Mouse (Mus musculus): ENCODE data around the gene Asphd2.

Asphd2 gene

GRCm38 (mm10) chr5:112391002-112391401 is 3.7 kb downstream of the Asphd2 start:
- no peak for ATAC-seq (ENCODE audit: low TSS enrichment)

DNA sequence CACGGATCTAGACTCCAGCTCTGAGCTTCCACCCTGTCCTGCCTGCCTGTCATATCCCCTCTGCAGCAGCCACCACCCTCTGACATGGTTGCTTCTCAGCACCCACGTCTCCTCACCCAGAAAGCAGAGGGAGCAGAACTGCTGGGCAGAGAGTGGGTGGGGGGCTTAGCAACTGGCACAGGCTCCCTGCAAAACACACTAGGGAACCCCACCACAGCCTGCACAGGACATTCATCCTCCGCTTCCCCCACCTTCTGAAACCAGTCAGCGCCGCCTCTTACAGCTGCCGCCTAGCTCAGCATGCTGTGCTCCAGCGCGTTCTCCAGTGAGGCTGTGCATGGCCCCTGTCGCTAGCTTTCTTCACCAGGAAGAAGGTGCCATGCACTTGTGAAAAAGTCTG is 5.3 kb downstream of the Asphd2 start:
- peak; percentile 39; the same call in 1 of the 2 replicates for ATAC-seq (ENCODE audit: low TSS enrichment)

- no peak for ATAC-seq (ENCODE audit: low TSS enrichment)
Observed at GRCm38 (mm10) chr5:112385973-112386372, 8.7 kb downstream of the Asphd2 start.

GRCm38 (mm10) chr5:112384805-112385472 is 9.7 kb downstream of the Asphd2 start:
- no peak for ATAC-seq (ENCODE audit: low TSS enrichment)

DNA sequence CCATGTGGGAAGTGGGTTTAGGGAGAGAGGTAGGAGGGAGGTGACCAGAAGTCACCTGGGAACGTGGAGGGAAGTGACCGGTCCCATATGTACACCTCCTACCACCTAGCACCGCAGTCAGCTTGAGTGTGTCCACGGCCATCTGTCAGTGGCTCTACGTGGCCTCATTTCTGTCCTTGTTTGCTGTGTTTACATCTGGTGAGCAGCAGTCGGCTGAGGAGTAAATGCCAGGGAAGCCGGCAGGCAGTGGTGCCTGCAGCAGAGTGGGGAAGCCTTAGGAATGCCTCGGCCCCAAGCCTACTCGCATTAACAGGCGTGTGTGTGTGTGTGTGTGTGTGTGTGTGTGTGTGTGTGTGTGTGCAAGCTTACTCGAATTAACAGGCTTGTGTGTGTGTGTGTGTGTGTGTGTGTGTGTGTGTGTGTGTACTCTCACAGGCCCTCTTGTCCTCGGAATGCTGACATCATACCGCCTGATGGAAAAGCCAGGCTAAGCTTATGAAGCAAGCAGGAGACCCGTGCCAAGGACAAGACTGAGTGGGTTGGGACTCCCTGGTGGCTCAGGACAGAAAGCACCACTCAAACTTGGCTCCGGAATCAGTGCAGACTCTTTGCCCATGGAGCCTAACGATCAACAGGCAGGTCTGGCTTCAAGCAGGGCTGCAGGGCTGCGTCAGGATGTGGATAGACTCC is 11.9 kb downstream of the Asphd2 start:
- peak; percentile 51 for ATAC-seq (ENCODE audit: low TSS enrichment)

DNA sequence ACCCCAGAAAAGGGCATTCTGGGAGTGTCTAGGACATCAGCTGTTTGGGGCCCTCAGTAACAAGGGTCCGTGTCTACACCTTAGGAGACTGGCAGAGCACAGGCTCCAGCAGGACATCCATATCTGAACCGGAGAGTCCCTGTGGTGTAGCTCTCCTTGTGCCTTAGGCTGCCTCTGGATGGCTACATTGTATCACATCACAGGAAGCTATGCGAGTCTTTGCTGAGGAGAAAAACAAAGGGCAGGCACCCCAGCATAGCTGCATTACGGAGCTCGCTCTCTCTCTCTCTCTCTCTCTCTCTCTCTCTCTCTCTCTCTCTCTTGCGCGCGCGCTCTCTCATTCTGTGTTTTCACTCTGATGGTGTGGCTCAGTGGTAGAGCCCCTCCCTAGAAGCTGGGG is 12.6 kb downstream of the Asphd2 start:
- ATAC-seq (ENCODE audit: low TSS enrichment): no peak

- no peak for ATAC-seq (ENCODE audit: low TSS enrichment)
Observed at GRCm38 (mm10) chr5:112381154-112381553, 13.5 kb downstream of the Asphd2 start.

- ATAC-seq (ENCODE audit: low TSS enrichment): no peak
Observed at GRCm38 (mm10) chr5:112378716-112379115, 15.9 kb downstream of the Asphd2 start.

DNA sequence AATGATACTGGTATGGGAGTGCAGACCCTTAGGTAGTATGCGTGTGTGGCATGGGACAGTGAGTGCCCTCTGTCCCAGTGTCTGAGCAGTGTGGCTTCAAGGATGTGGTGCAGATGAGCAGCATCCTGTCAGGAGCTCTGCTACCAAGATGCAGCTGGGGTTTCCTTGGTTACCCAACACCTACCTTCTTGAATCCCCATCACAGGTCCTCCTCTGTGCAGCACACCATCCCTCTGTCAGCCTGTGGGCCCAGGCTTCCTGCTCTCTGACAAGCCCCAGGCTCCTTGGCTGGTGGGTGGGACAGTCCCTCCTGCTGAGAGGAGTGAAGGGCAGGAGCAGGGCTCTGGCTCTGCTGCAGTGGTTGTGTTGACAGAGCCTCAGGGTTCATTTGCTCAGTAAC is 17.3 kb downstream of the Asphd2 start:
- peak; percentile 39 for ATAC-seq (ENCODE audit: low TSS enrichment)

- ATAC-seq (ENCODE audit: low TSS enrichment): no peak
Observed at GRCm38 (mm10) chr5:112376111-112376510, 18.6 kb downstream of the Asphd2 start.

DNA sequence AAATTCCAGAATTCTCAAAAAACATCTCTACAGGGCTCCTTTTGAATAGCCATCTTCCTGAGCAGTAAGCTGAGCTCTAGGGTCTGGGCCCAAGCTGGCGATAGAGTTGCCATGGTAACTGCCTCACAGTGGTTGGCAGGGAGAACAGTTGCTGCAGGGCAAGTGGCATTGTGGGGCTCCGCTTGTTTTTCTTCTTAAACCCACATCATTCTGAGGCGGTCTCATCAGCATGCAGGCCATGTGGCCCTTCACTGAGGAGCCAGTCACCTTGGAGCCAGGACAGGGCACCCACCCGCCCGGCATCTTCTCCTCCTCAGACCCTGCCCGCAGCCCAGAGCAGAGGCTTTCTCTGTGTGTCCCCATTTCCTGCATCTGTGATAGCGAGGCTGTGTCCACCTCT is 22.7 kb downstream of the Asphd2 start:
- peak; percentile 78 for ATAC-seq (ENCODE audit: low TSS enrichment)

DNA sequence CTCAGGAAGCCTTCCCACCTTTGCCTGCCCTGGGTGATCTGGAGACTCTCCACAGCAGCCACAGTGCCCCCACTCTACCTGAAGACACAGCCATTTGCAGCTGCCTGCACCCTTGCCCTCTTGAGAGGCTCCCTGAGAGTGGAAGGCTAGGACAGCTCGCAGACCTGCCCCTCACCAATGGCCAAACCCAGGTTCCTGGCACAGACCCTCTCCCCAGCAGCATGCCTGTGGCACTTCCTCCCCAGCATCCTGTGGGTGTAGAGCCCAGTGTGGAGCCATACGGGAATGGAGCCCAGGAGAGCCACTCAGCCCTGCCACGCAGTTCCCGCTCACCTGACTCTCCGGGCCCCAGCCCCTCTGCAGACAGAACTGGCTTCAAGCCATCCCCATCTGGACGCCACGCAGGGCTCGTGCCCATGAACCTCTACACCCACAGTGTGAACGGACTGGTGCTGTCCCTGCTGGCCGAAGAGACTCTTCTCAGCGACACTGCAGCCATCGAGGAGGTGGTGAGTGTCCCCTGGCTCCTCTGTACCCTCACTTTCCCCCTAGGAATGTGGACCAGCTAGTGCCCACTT is 24.3 kb downstream of the Asphd2 start:
- no peak for ATAC-seq (ENCODE audit: low TSS enrichment)

GRCm38 (mm10) chr5:112369326-112369725 is 25.3 kb downstream of the Asphd2 start:
- no peak for ATAC-seq (ENCODE audit: low TSS enrichment)

DNA sequence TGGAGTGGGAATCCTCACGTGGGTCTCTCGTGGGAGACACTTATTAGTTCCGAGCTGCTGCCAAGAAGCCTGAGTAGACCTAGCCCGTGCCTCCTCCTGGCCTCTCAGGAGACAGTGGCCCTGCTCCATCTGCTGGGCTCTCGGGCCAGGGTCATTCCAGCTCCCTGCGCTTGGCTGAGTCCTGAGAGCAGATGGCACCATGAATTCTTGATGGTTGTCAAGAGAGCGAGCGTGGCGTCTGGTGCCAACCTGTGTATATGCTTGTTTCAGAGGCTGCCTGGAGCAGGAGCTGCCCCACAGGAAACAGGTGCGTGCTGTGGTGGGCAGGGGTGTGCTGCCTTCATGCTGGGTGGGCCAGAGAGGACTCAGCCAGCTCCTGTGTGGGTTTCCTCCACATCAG is 26.0 kb downstream of the Asphd2 start:
- no peak for ATAC-seq (ENCODE audit: low TSS enrichment)

DNA sequence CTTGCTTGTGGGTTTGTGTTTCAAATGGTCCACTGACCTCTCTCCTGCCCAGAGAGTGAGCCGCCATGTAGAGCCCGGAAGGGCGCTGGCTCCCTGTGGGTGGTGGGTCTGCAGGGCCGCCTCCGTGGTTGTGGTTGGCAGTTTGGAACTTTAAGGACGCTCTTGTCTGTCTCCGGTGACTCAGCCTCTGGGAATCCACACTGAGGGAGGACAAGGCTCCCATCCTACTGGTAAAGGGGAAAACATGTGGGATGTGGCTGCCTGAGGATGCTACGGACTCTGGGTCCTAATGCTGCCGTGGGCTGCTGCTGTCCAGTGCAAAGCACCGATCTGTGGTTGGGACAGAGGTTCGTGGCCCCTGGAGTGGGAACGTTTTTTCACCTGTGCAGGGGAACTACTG is 26.7 kb downstream of the Asphd2 start:
- peak; percentile 53; the same call in 1 of the 2 replicates for ATAC-seq (ENCODE audit: low TSS enrichment)

GRCm38 (mm10) chr5:112367338-112367737 is 27.3 kb downstream of the Asphd2 start:
- no peak for ATAC-seq (ENCODE audit: low TSS enrichment)

DNA sequence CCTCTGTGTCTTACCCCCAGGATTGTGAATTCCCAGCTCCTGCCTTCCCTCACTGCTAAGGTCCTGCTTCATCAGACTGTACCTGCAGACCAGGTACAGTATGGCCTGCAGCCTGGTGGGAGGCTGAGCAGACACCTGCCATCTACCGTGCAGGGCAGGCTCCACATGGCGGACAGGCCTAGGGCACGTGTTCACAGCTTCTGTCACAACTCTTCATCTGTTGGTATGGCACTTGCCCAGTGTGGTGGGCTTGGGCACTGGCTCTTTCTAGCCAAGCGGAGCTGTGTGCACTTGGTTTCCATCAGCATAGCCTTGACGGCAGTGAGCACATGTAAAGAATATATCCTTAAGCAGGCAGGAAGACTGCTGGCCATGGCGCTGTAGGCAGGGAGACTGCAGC is 27.8 kb downstream of the Asphd2 start:
- no peak for ATAC-seq (ENCODE audit: low TSS enrichment)

GRCm38 (mm10) chr5:112364184-112364797 is 30.4 kb downstream of the Asphd2 start:
- ATAC-seq (ENCODE audit: low TSS enrichment): no peak

- ATAC-seq (ENCODE audit: low TSS enrichment): no peak
Observed at GRCm38 (mm10) chr5:112360077-112360476, 34.6 kb downstream of the Asphd2 start.

GRCm38 (mm10) chr5:112359520-112359919 is 35.1 kb downstream of the Asphd2 start:
- ATAC-seq (ENCODE audit: low TSS enrichment): no peak

DNA sequence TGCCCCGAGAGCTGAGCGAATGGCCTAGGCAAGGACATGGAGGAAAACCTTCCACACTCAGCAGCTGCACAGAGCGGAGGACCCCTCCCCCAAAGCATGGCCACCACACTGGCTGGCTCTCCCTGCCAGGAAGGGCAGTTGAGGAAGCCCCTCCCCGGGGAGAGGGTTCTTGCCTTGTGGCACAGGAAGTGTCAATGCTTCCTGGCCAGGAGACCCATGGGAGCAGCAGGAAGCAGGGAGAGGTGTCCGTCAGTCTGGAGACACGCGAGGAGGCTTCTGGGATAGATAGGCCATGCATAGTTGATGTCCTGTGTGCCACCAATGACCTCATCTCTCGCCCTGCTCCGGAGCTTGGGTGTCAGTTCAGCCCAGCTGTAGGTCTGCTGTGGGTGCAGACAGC is 38.3 kb downstream of the Asphd2 start:
- ATAC-seq (ENCODE audit: low TSS enrichment): no peak

- ATAC-seq (ENCODE audit: low TSS enrichment): no peak
Observed at GRCm38 (mm10) chr5:112355910-112356309, 38.8 kb downstream of the Asphd2 start, which contains the start of gene Gm6583. TSS of gene Gm6583 (minus strand) at chr5:112356033.

DNA sequence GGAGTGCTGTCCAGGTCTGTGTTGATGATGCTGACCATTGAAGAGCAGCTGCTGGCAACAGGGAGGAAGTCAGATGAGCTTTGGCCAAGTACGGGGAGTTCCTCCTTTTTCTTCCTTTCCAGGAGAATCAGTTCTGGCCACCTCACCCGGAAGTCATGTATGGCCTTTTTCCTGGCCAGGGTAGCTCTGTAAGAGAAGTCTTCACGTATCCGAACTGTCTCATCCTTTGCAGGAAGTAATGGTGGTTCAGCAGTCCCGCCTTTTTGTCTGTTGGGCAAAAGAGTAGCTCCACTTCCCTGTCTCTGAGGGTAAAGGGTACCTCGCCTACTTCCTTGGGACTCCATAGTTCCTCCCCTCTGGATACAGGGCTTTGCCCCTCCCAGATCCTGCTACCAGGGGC is 39.2 kb downstream of the Asphd2 start:
- no peak for ATAC-seq (ENCODE audit: low TSS enrichment)

Measured in frontal cortex, adult (tissue).